Mouse (Mus musculus) left cerebral cortex, adult 2 months (tissue): ENCODE results near the gene Nudcd3. TPM values are rescaled to one million over a fixed set of nuclear protein-coding genes. Genes with fewer than 3 reads are reported as not detected.

Source experiments
- DNase-seq, 2 experiments: peaks; one replicate each; pipeline ENCODE4 v3.0.0; 2021 to 2022; ENCODE audit warnings: low spot score in 2 of 2, mixed read lengths in 1 of 2; ENCODE audit errors: extremely low spot score in 1 of 2
- H3K27ac ChIP-seq: fragments of 200-600 bp; 2 replicates; pipeline ENCODE4 v1.8.1; 2022
- H3K4me3 ChIP-seq: fragments of 200-600 bp; 2 replicates; pipeline ENCODE4 v1.8.1; 2022
- CTCF ChIP-seq: fragments of 200-600 bp; IDR thresholded peaks from 2 replicates; pipeline ENCODE4 v1.8.1; 2022; ENCODE audit warnings: antibody characterized with exemption, mild to moderate bottlenecking, moderate library complexity
- intact Hi-C: fragments of 180-260 bp; cut with DNase I; formaldehyde crosslinking; loops from one replicate; pipeline ENCODE4 v1.15.1; 2025
- total RNA-seq, 2 experiments: library from RNA; stranded (reverse); gene quantifications; 2 replicates each; pipeline ENCODE4 v1.2.3; 2021

The Nudcd3 gene
- total RNA-seq, 2 experiments from 2014 or later, result 120 to 125 TPM

DNA sequence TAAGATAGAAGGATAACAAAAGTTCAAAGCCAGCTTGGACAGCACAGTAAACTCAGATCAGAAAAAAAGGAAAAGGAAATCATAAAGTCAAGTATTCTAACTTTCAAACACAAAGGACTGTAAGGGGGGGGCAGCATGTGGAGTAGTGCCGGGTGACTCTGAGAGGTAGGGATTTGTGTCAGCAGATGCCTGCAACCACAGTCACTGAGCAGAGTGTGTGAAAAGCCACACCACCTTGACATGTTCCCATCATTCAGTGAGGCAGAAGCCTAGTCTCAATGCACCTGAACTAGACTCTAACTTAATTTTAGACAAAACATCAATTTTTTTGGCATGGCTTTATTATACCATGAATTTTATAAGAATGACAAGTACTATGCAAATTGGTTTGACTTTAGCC is 24.7 kb downstream of the Nudcd3 start:
- TF ChIP-seq CTCF, result no peak
- no peak overlapping the region for H3K4me3 ChIP-seq
- H3K27ac ChIP-seq, result no peak overlapping the region
- DNase-seq, result no peak
- intact Hi-C loops, result loop anchor here (1.0 kb wide), 1 partner anchor 55 kb away; no protein-coding TSS in a partner anchor

DNA sequence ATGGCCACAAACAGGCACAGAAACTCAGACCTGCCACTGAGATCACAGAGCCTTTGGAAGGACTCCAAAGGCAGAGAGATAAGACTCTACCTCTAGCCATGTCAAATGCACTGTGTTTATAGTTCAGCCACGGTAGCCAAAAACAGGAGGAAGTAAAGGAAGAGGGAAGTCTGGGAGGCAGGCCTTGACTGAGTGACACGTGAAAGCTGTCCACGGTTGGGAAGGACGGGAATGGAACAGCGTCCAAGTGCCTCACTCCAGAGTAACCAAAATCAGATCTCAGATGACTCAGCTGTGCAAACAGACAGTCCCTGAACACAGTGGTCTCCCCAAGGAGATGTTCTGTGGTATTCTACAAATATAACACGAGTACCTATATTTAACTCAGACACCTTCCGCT is 25.5 kb downstream of the Nudcd3 start:
- Histone ChIP-seq H3K4me3 (no peak overlapping the region), H3K27ac (peak overlapping the region; percentile 3)
- TF ChIP-seq CTCF, result no peak
- no peak for DNase-seq
- intact Hi-C loops, result loop anchor here (1.0 kb wide), 1 partner anchor 54 kb away; no protein-coding TSS in a partner anchor

DNA sequence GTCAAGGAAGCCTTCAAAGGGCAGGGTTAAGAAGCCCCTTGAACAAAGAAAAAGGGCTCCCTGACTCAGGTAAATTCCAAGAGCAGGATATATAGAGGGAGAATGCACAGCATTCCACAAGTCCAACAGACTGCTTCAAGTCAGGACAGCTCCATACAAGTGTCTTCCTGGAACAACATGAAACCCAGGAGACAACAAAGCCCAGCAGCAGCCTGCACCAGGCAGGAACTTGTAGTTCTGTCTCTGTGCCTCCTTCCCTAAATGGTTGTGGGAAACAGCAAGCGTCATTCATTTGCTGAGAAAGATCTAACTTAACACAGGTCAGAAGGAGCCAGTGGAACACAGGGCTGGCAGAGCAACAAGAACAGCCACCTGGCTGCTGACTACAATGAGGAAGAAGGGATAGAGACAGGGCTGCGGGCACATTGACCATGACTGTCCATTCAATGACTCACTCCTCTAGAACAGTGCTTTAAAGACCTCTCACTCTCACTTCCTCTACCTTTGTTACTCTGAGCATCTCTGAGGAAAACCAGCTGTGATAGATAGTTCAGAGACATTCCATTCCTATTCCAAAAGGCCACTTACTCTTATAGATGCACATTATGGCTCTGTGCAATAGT is 31.1 kb downstream of the Nudcd3 start:
- intact Hi-C loops, result no loop called here
- DNase-seq, result no peak
- Histone ChIP-seq H3K27ac (no peak overlapping the region), H3K4me3 (no peak overlapping the region)
- no peak for TF ChIP-seq CTCF

DNA sequence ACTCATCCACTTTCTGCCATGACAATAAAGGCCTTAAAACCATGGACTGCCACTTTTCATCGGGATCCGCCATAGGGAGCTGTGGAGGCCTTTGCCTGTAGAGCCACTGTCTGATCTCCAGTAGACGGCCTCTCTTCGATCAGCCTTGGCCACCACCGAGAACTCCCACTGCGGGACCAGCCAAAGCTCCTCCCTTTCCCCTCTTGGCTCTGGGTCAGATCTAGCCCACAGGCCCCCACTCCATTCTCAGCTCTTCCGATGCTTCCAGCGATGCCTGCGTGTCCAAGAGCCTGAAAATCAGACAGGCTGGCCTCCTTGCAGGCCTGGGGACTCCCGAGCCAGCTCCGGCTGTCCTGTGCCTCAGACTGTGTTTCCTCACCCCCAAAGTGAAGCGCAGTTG is 33.9 kb downstream of the Nudcd3 start:
- no peak for DNase-seq
- Histone ChIP-seq H3K4me3 (no peak overlapping the region), H3K27ac (no peak overlapping the region)
- TF ChIP-seq CTCF, result no peak
- intact Hi-C loops, result no loop called here

DNA sequence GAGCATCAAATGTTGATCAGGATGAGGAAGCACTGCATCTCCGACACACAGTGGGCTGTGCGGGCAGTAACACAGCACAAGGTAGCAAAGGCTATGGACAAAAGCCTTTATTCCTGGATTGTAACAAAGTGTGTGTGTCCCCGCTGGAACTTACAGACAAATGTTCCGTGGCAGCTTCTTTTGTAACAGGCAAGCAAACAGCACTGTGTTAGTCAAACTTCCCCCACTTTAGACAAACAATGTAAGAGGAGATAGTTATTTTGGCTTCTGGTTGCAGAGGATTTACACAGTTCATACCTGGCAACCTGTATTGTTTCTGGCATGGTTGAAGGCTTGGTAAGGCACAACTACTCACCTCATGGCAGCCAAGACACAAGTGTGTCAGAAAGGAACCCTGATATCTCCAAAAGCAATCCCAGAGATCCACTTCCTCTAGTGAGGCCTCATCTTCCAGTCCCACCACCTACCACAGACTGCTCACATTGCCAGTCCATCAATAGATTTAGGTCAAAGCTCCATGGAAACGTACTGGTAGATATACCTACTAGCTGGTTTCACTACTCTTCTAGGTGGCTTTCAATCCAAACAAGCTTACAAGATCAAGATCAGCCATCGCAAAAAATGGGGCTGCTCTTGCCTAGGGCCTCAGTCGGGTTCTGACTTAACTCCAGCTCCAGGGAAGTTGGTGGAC is 34.7 kb downstream of the Nudcd3 start:
- intact Hi-C loops, result no loop called here
- Histone ChIP-seq H3K4me3 (no peak overlapping the region), H3K27ac (no peak overlapping the region)
- DNase-seq, result no peak
- TF ChIP-seq CTCF, result no peak

DNA sequence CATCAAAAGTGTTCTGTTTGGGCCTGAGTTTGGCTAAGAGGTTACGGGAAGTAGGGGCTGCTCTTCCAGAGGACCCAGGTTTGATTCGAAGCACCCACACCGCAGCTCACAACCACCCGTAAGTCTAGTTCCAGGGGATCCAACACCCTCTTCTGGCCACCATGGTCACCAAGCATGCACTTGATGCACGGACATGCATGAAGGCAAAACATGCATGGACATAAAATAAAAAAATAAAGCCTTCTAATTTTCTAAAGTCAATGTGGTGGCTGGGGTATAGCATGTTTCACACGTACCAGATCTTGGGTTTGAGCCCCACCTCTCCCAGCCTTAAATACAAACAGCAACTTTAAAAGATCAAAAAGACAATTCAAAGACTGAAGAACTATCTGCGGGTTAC is 35.4 kb downstream of the Nudcd3 start:
- H3K27ac ChIP-seq, result no peak overlapping the region
- no peak for TF ChIP-seq CTCF
- H3K4me3 ChIP-seq, result no peak overlapping the region
- DNase-seq, result no peak
- intact Hi-C loops, result no loop called here

DNA sequence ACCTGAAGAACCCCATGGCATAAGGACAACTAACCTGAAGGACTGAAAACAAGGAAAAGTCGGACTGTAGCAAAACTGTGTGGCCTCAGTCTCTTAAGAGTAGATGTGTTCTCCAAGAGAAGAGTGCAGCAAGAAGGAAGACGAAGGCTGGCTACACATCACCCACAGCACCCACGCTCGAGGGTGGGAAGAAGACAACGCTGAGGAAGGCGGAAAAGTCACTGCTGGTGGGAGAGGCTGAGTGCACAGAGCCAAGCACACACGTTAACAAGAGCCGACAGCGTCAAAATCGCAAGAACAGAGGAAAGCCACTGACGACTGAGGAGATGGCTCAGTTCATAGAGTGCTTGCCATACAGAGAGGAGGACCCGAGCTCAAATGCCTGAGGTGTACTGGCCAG is 36.5 kb downstream of the Nudcd3 start:
- Histone ChIP-seq H3K27ac (no peak overlapping the region), H3K4me3 (no peak overlapping the region)
- TF ChIP-seq CTCF, result no peak
- intact Hi-C loops, result no loop called here
- DNase-seq, result no peak

DNA sequence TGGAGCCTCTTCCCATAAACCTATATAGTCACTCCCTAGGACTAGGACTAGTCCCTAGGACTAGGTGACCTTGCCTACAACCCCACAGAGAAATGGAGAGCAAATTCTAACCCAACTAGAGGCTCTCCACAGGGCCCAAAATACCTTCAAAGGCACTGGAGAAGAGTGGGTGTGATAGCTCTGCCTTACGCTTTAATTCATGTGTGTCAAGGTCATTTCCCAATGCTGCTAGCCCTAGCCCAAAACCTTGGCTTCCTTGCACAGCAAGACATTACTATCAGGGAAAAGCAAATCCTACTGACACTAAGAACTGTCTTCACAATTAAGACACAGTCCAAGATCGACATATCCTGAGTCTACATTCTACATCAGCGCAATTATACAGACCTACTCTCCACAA is 37.2 kb downstream of the Nudcd3 start:
- Histone ChIP-seq H3K27ac (no peak overlapping the region), H3K4me3 (no peak overlapping the region)
- TF ChIP-seq CTCF, result no peak
- intact Hi-C loops, result no loop called here
- no peak for DNase-seq

DNA sequence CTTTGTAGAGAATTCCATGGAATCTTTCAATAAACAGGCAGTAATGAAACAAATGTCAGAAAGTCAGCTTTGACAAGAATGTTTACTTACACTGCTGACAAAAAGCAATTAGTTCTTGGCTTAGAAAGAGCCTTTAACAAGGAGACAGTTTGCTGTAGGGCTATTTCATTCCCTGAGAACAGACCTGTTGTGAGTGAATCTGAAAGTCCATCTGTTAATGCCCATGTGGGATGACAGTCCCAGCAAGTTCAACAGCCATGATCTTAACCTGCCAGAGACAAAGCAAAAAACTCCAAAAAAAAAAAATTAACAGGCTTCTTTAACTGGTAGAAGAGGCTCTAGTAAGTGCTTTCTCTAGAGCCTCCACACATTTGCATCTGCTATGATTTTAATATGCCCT is 38.7 kb downstream of the Nudcd3 start:
- TF ChIP-seq CTCF, result no peak
- DNase-seq, result no peak
- H3K4me3 ChIP-seq, result no peak overlapping the region
- no peak overlapping the region for H3K27ac ChIP-seq
- intact Hi-C loops, result no loop called here

DNA sequence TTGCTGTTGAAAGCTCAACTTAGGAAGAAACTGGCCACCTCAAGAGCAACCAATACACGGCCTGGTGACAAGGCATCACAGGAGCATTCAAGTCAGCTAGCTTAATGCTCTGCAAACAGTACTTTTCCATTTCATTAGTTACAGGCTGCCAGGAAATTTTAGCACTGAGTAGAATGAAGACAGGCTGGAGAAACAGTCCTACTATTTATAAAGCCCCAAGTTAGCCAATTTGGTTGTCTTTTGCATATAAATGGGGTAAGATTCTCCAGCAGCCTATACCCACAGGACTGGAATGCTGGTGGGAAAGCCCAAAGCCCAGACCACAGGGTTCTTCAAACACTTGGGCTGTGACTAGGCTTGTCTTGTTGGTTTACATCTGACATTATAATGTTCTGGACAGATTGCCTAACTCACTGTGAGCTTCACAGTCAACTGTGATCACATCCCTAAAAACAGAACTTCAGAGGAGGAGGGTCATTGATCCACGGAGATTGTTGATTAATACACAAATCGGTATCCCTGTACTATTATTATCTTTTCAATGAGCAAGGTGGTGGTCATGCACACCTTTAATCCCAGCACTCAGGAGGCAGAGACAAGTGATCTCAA is 39.4 kb downstream of the Nudcd3 start:
- no peak for TF ChIP-seq CTCF
- DNase-seq, result no peak
- H3K27ac ChIP-seq, result peak overlapping the region; percentile 37
- intact Hi-C loops, result no loop called here
- H3K4me3 ChIP-seq, result no peak overlapping the region

DNA sequence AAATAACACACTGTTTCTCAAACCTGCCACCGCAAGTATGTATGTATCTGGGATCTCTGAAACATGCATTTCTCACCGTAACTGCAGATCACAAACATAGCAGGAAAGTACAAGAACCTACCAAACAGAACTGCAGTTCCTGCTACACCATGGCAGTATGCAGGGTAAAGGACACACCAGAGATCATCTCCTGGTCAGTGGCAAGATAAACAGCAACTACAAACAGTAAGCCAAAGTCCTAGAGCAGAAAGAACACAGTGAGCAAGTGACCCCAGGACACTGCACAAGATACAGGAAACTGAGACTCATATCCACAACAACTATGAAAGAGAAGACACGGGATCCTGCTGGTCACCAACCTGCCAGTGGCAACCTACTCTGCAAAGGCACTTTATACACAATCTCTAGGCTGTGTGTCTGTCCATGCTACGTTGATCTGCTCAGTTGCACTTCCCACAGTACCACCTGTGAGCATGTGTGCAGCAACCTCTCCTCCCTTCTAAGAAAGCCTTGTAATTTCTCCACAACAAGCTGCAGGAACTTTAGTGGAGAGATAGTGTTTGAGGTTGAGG is 40.4 kb downstream of the Nudcd3 start:
- intact Hi-C loops, result no loop called here
- DNase-seq, result no peak
- Histone ChIP-seq H3K4me3 (no peak overlapping the region), H3K27ac (peak overlapping the region; percentile 37)
- no peak for TF ChIP-seq CTCF

DNA sequence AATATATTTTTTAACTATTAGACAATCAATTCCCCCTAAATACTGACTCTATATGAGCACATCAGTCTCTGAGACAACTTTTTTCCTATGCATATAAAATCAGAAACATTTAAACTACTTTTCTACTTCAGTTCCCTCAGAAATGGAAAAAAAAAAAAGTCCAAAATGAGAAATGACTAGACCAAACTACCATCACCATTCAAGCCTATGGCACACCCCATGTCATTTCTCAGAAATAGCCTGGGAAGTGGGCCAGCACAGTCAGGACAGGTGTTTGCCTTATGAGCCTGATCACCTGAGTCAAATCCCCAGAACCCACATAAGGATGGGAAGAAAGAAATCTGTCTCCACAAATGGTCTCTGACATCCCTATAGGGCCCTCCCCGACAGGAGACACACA is 41.7 kb downstream of the Nudcd3 start:
- intact Hi-C loops, result no loop called here
- Histone ChIP-seq H3K4me3 (no peak overlapping the region), H3K27ac (no peak overlapping the region)
- TF ChIP-seq CTCF, result no peak
- no peak for DNase-seq
